Mouse (Mus musculus): Measurements from ENCODE around the gene Rnf169. TPM values are rescaled to one million over a fixed set of nuclear protein-coding genes. Genes with fewer than 3 reads are reported as not detected.
A peak's percentile ranks its signal among the peaks of the same experiment; 100 is the strongest.

Rnf169 gene
- polyA plus RNA-seq, 1 experiment = 13.3 TPM

DNA sequence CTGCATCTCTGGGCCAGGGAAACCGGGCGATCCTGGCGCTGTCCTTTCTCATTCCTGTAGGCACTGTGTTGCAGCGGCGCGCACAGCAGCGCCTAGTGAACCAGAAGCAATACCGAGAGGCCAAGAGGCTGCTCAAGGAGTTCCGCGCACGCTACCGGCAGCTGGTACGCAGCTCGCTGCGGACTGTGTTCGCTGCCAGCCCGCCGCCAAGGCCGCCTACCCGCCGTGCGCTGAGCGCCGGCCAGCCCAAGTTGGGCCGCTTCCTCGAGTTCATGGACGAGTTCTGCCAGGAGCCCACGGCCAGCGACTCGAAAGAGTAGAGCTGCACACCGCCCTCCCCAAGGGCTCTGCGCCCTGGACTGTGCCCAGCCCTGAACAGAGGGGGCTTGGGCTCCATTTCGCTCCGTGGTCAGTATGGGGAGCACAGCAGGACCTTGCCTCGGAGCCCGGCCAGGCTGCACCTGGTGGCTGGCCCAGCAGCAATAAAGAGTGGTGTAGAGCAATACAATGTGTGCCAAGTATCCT lies 62.9 kb downstream of the Rnf169 start:
- peak overlapping the region; percentile 16 for H3K27ac ChIP-seq (ENCODE audit: control insufficient read depth, insufficient read depth, low read length)
- no peaks in the 10 kb centered on the region for H3K27me3 ChIP-seq (ENCODE audit: control insufficient read depth, insufficient read depth, low read length)
- peak overlapping the region; percentile 54 for H3K4me3 ChIP-seq (ENCODE audit: control insufficient read depth, insufficient read depth, low read length)
- no peaks in the 10 kb centered on the region for H3K36me3 ChIP-seq (ENCODE audit: control insufficient read depth, insufficient read depth, low read length)
- WGBS = 4% methylated on average over 36 of the region's 36 CpGs
- H3K4me1 ChIP-seq (replicated peaks; ENCODE audit: control insufficient read depth, insufficient read depth, low read length) = peaks cover 71% of the 10 kb centered on the region
- DNase-seq = peak; percentile 51
- TF ChIP-seq CTCF (IDR thresholded peaks at IDR 0.05; ENCODE audit: borderline replicate concordance, control insufficient read depth, extremely low read depth, insufficient read depth, low read length, poor library complexity) = no peak; the same call in 1 of the 2 replicates
- peak; percentile 29; the same call in 1 of the 2 replicates for TF ChIP-seq POLR2A (IDR thresholded peaks at IDR 0.05; ENCODE audit: control insufficient read depth, extremely low read depth, insufficient read depth, low read length, poor library complexity)

DNA sequence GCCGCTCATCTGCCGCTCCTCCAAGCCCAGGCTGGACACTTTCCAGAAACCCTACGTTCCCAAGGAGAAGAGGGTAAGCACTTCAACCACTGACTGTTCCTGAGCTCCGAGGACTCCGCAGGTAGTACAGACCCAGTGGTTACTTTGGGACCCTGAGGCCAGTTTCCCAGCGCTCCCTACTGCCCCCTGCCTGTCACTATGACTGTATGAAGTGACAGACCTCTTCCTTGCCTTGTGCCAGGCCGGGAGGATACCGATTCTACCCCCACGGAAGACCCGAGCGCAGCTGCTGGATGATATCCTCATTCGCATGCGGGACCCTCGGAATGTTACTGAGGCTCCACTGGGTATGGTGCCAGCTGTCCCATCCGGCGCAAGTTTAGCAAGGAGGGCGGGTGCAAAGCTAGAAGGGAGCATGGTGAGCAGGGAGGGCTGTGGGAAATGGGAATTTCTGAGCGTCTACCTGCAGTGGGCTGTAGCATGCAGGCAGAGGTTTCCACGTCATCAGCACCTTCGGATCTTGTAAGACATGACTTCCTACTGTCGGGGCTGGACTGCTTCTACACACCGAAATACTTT lies 63.4 kb downstream of the Rnf169 start:
- Histone ChIP-seq H3K36me3 (ENCODE audit: control insufficient read depth, insufficient read depth, low read length) (no peaks in the 10 kb centered on the region), H3K4me3 (ENCODE audit: control insufficient read depth, insufficient read depth, low read length) (peak overlapping the region; percentile 54), H3K4me1 (replicated peaks; ENCODE audit: control insufficient read depth, insufficient read depth, low read length) (peaks cover 77% of the 10 kb centered on the region), H3K27ac (ENCODE audit: control insufficient read depth, insufficient read depth, low read length) (peak overlapping the region; percentile 16), H3K27me3 (ENCODE audit: control insufficient read depth, insufficient read depth, low read length) (no peaks in the 10 kb centered on the region)
- peak; percentile 83 for DNase-seq
- TF ChIP-seq POLR2A (IDR thresholded peaks at IDR 0.05; ENCODE audit: control insufficient read depth, extremely low read depth, insufficient read depth, low read length, poor library complexity) = no peak
- TF ChIP-seq CTCF (IDR thresholded peaks at IDR 0.05; ENCODE audit: borderline replicate concordance, control insufficient read depth, extremely low read depth, insufficient read depth, low read length, poor library complexity) = peak; percentile 80
- 14% methylated on average over 22 of the region's 22 CpGs for WGBS

DNA sequence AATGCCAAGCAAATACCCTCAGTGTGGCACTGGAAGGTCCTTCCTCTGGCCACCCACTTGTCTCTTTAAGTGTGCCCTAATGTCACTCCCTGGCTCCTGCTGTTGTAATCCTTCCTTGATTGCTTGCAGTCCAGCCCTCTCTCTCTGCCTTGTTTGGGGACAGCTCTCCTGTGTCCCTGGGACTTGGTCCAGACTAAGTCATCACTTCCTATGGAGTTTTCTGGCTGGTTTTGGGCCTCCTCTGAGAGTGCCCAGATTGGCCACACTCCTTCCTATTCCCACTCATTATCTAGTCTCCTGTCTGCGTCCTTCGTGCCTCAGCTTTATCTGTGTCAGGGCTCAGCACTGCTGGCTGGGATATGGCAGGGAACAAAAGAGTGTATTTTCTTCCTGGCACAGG lies 64.7 kb downstream of the Rnf169 start:
- Histone ChIP-seq H3K27me3 (ENCODE audit: control insufficient read depth, insufficient read depth, low read length) (no peaks in the 10 kb centered on the region), H3K4me3 (ENCODE audit: control insufficient read depth, insufficient read depth, low read length) (no peak overlapping the region), H3K36me3 (ENCODE audit: control insufficient read depth, insufficient read depth, low read length) (no peaks in the 10 kb centered on the region), H3K4me1 (replicated peaks; ENCODE audit: control insufficient read depth, insufficient read depth, low read length) (peaks cover 85% of the 10 kb centered on the region), H3K27ac (ENCODE audit: control insufficient read depth, insufficient read depth, low read length) (no peak overlapping the region)
- no peak for DNase-seq
- TF ChIP-seq POLR2A (IDR thresholded peaks at IDR 0.05; ENCODE audit: control insufficient read depth, extremely low read depth, insufficient read depth, low read length, poor library complexity) (no peak), CTCF (IDR thresholded peaks at IDR 0.05; ENCODE audit: borderline replicate concordance, control insufficient read depth, extremely low read depth, insufficient read depth, low read length, poor library complexity) (no peak)
- 94% methylated on average over 2 of the region's 2 CpGs for WGBS

DNA sequence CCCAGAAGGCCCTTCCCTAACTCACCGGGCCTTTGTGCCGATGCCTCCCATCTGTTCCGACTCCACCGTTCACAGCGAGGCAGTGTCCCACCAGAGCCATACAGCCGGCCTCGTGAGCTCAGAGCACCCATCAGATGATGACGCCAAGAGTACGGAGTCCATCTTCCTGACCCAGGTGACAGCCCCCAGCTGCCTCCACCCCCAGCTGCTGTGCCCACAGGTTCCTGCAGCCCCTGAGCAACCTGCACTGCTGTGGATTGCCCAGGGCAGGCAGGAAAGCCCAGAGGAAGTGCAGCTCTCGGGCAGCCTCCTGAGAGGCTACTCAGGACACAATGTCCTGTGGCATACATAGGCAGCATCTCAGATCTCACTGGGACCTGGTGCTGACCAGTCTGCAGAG lies 65.9 kb downstream of the Rnf169 start:
- H3K4me1 ChIP-seq (replicated peaks; ENCODE audit: control insufficient read depth, insufficient read depth, low read length) = peaks cover 88% of the 10 kb centered on the region
- H3K27ac ChIP-seq (ENCODE audit: control insufficient read depth, insufficient read depth, low read length) = no peak overlapping the region
- 86% methylated on average over 10 of the region's 10 CpGs for WGBS
- DNase-seq = no peak
- no peaks in the 10 kb centered on the region for H3K36me3 ChIP-seq (ENCODE audit: control insufficient read depth, insufficient read depth, low read length)
- H3K4me3 ChIP-seq (ENCODE audit: control insufficient read depth, insufficient read depth, low read length) = no peak overlapping the region
- TF ChIP-seq CTCF (IDR thresholded peaks at IDR 0.05; ENCODE audit: borderline replicate concordance, control insufficient read depth, extremely low read depth, insufficient read depth, low read length, poor library complexity) (no peak), POLR2A (IDR thresholded peaks at IDR 0.05; ENCODE audit: control insufficient read depth, extremely low read depth, insufficient read depth, low read length, poor library complexity) (no peak)
- H3K27me3 ChIP-seq (ENCODE audit: control insufficient read depth, insufficient read depth, low read length) = no peaks in the 10 kb centered on the region

DNA sequence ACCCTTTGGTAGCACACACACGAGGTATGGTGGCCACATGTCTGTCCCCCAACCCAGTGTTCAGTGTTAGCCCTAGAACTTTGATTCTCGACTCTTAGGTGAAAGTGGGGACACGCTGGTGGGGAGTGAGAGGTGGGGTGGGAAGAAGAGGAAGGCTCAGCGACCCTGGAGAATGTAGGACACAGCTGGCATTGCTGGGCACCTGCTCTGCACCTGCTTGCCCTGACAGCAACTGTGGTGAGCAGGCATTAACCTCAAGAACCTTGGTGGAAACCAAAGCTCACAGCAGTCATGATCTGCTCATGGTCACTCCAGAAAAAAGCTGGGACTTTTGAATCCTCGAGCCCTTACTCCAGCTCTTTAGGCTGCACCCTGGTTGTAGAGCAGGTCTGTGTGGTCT lies 69.2 kb downstream of the Rnf169 start:
- Histone ChIP-seq H3K27me3 (ENCODE audit: control insufficient read depth, insufficient read depth, low read length) (no peaks in the 10 kb centered on the region), H3K4me1 (replicated peaks; ENCODE audit: control insufficient read depth, insufficient read depth, low read length) (peaks cover 83% of the 10 kb centered on the region), H3K27ac (ENCODE audit: control insufficient read depth, insufficient read depth, low read length) (peak overlapping the region; percentile 85), H3K36me3 (ENCODE audit: control insufficient read depth, insufficient read depth, low read length) (no peaks in the 10 kb centered on the region), H3K4me3 (ENCODE audit: control insufficient read depth, insufficient read depth, low read length) (no peak overlapping the region)
- TF ChIP-seq POLR2A (IDR thresholded peaks at IDR 0.05; ENCODE audit: control insufficient read depth, extremely low read depth, insufficient read depth, low read length, poor library complexity) = no peak
- TF ChIP-seq CTCF (IDR thresholded peaks at IDR 0.05; ENCODE audit: borderline replicate concordance, control insufficient read depth, extremely low read depth, insufficient read depth, low read length, poor library complexity) = no peak
- peak; percentile 85 for DNase-seq
- WGBS = 9% methylated on average over 5 of the region's 5 CpGs

DNA sequence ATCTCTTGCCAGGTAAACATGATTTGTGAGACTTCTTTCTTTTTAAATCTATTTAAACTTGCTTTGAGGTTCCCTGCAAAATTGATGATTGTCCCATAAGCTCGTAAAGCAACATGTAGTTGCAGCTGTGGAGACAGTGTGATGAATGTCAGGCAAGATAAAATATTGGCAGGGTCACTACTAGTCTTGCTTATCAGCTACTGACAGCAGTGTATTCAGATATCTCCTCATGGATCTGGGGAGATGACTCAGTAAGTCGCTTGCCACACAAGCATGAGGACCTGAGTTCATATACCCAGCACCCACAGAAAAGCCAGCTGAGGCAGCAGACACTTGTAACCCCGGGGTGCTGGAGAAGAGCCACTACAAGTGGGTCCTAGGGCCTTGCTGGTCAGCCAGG lies 72.8 kb downstream of the Rnf169 start:
- WGBS = 83% methylated on average over 3 of the region's 3 CpGs
- peaks cover 77% of the 10 kb centered on the region for H3K4me1 ChIP-seq (replicated peaks; ENCODE audit: control insufficient read depth, insufficient read depth, low read length)
- H3K4me3 ChIP-seq (ENCODE audit: control insufficient read depth, insufficient read depth, low read length) = no peak overlapping the region
- peak overlapping the region; percentile 55; the same call in 1 of the 2 replicates for H3K27ac ChIP-seq (ENCODE audit: control insufficient read depth, insufficient read depth, low read length)
- no peaks in the 10 kb centered on the region for H3K36me3 ChIP-seq (ENCODE audit: control insufficient read depth, insufficient read depth, low read length)
- H3K27me3 ChIP-seq (ENCODE audit: control insufficient read depth, insufficient read depth, low read length) = no peaks in the 10 kb centered on the region
- DNase-seq = no peak
- TF ChIP-seq CTCF (IDR thresholded peaks at IDR 0.05; ENCODE audit: borderline replicate concordance, control insufficient read depth, extremely low read depth, insufficient read depth, low read length, poor library complexity) (no peak), POLR2A (IDR thresholded peaks at IDR 0.05; ENCODE audit: control insufficient read depth, extremely low read depth, insufficient read depth, low read length, poor library complexity) (no peak)

Data from thymus, adult 2 months (tissue).